12 mouse cellular contexts compared by ENCODE assay signal in genomic region chr2:27922053-27922452, GRCm38 (mm10).
"Had no signal": no experiment of that assay in that cellular context is flagged by ENCODE, and none has a peak within 500 bp of the region (broad histone marks: within the 10 kb centered on the region; RNA-seq: fewer than 3 reads in every experiment).

No protein-coding gene starts in this region.

- H3K4me3 ChIP-seq: intestine, embryonic 15.5 days; layer of hippocampus, adult 2 months; limb, embryonic 10.5 days; liver, embryonic 15.5 days; midbrain, embryonic 13.5 days had no signal

- H3K4me1 ChIP-seq: intestine, embryonic 15.5 days; liver, embryonic 15.5 days; midbrain, embryonic 13.5 days had no signal

- ATAC-seq: intestine, embryonic 15.5 days; lung, postnatal 0 days; midbrain, embryonic 13.5 days had no signal

- H3K27me3 ChIP-seq: intestine, embryonic 15.5 days; liver, embryonic 15.5 days; midbrain, embryonic 13.5 days had no signal

- DNase-seq: kidney, adult 8-10 months; kidney, postnatal 25 days; lung, adult 2 months; thymus, postnatal 4 days had no signal

- H3K27ac ChIP-seq: intestine, embryonic 15.5 days; layer of hippocampus, adult 2 months; limb, embryonic 10.5 days; liver, embryonic 15.5 days; macrophage; midbrain, embryonic 13.5 days; stomach, postnatal 0 days had no signal

- H3K36me3 ChIP-seq: intestine, embryonic 15.5 days; liver, embryonic 15.5 days; midbrain, embryonic 13.5 days had no signal
